Mouse (Mus musculus) urinary bladder, postnatal 4 days (tissue): ENCODE results near the gene Olah.

ENCODE experiments used
- DNase-seq, 2 experiments: peaks; one replicate each; pipeline ENCODE4 v3.0.0; 2021 to 2022; ENCODE audit warnings: low spot score in 2 of 2

Olah gene

GRCm38 (mm10) chr2:3348919-3349318, 48.1 kb downstream of the Olah start:
- DNase-seq = no peak

- DNase-seq = no peak
Observed at GRCm38 (mm10) chr2:3348422-3348821, 48.6 kb downstream of the Olah start.

GRCm38 (mm10) chr2:3335611-3336301, 61.3 kb downstream of the Olah start, which contains the start of gene Acbd7:
TSS of gene Acbd7 (plus strand) at chr2:3336168.
- DNase-seq = peak in 1 of 2 experiments; percentile 24

GRCm38 (mm10) chr2:3333761-3334160, 63.2 kb downstream of the Olah start:
- DNase-seq = no peak

- DNase-seq = peak; percentile 96
Observed at GRCm38 (mm10) chr2:3332484-3333242, 64.3 kb downstream of the Olah start, which contains the start of gene Rpp38. TSS of gene Rpp38 (minus strand) at chr2:3332643.

GRCm38 (mm10) chr2:3332056-3332455, 65.0 kb downstream of the Olah start:
- no peak for DNase-seq

GRCm38 (mm10) chr2:3331071-3331703, 65.8 kb downstream of the Olah start:
- no peak for DNase-seq

GRCm38 (mm10) chr2:3327351-3327750, 69.7 kb downstream of the Olah start:
- peak; percentile 24 to 66 for DNase-seq

GRCm38 (mm10) chr2:3326547-3326946, 70.5 kb downstream of the Olah start:
- DNase-seq = no peak

GRCm38 (mm10) chr2:3324381-3325130, 72.5 kb downstream of the Olah start:
- no peak for DNase-seq

GRCm38 (mm10) chr2:3323132-3323531, 73.9 kb downstream of the Olah start:
- no peak for DNase-seq

GRCm38 (mm10) chr2:3305426-3306025, 91.5 kb downstream of the Olah start:
- no peak for DNase-seq

- no peak for DNase-seq
Observed at GRCm38 (mm10) chr2:3295826-3296225, 101.2 kb downstream of the Olah start.

- no peak for DNase-seq
Observed at GRCm38 (mm10) chr2:3292170-3292569, 104.8 kb downstream of the Olah start.
